Mouse (Mus musculus): ENCODE data around the gene Ptgs1. TPM values are rescaled to one million over a fixed set of nuclear protein-coding genes. Genes with fewer than 3 reads are reported as not detected.

Gene Ptgs1
- polyA plus RNA-seq, 1 experiment from 2014 or later = 7.4 TPM

- H3K27me3 ChIP-seq (replicated peaks) = peaks cover 16% of the 10 kb centered on the region
- no peak overlapping the region for H3K4me3 ChIP-seq (replicated peaks)
- H3K4me1 ChIP-seq = 0 out of 2 replicates have a peak, but pooled peaks cover 9% of the 10 kb centered on the region
- no peak overlapping the region for H3K9ac ChIP-seq (replicated peaks)
- H3K9me3 ChIP-seq (replicated peaks) = no peaks in the 10 kb centered on the region
- H3K36me3 ChIP-seq = no peaks in the 10 kb centered on the region
- H3K4me2 ChIP-seq = no peak overlapping the region
- ATAC-seq (ENCODE audit: low FRiP score) = no peak
- no peak overlapping the region for H3K27ac ChIP-seq (replicated peaks)
Observed at GRCm38 (mm10) chr2:36216546-36216945, 13.7 kb upstream of the Ptgs1 start.

DNA sequence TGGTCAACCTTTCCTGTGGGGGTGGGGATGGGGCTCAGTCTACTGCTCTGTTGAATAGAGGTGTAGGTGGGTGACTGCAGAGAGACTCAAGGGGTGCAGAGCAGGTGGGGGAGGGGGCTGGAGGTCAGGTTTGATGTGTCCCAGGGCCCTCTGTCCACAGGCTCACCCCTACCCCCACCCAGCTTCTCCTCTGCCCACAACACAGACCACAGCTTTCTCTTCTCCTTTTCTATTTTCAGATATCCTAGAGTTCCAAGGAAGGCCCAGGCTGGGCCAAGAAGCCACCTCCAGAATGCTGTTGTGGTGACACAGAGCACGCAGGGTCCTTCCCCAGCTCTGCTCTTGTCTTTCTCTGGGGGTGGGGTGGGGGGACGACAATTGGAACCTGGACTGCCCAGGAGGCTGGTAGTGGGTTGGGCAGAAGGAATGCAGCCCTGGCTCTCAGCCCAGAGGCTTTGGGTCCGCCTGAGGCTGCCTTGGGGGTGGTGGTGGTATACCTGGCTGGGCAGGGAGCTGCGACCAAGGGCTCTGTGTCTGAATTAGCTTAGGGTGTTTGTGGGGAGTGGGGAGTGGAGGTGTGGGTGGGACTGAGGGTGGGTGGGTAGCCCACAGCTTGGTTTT, 13.2 kb upstream of the Ptgs1 start:
- 61% methylated on average over 4 of the region's 4 CpGs for WGBS
- H3K36me3 ChIP-seq = no peaks in the 10 kb centered on the region
- H3K9me3 ChIP-seq (replicated peaks) = no peaks in the 10 kb centered on the region
- ATAC-seq (ENCODE audit: low FRiP score) = no peak
- peaks cover 11% of the 10 kb centered on the region for H3K27me3 ChIP-seq (replicated peaks)
- H3K27ac ChIP-seq (replicated peaks) = no peak overlapping the region
- H3K4me3 ChIP-seq (replicated peaks) = no peak overlapping the region
- 0 out of 2 replicates have a peak, but pooled peaks cover 9% of the 10 kb centered on the region for H3K4me1 ChIP-seq
- H3K9ac ChIP-seq (replicated peaks) = no peak overlapping the region
- H3K4me2 ChIP-seq = no peak overlapping the region

GRCm38 (mm10) chr2:36217692-36218233, 12.5 kb upstream of the Ptgs1 start:
- H3K4me1 ChIP-seq = 0 out of 2 replicates have a peak, but pooled peaks cover 9% of the 10 kb centered on the region
- ATAC-seq (ENCODE audit: low FRiP score) = no peak
- no peak overlapping the region for H3K9ac ChIP-seq (replicated peaks)
- H3K4me3 ChIP-seq (replicated peaks) = no peak overlapping the region
- H3K4me2 ChIP-seq = no peak overlapping the region
- H3K27me3 ChIP-seq (replicated peaks) = 0 out of 2 replicates have a peak, but pooled peaks cover 5% of the 10 kb centered on the region
- 57% methylated on average over 5 of the region's 5 CpGs for WGBS
- H3K27ac ChIP-seq (replicated peaks) = no peak overlapping the region
- no peaks in the 10 kb centered on the region for H3K9me3 ChIP-seq (replicated peaks)
- H3K36me3 ChIP-seq = no peaks in the 10 kb centered on the region

DNA sequence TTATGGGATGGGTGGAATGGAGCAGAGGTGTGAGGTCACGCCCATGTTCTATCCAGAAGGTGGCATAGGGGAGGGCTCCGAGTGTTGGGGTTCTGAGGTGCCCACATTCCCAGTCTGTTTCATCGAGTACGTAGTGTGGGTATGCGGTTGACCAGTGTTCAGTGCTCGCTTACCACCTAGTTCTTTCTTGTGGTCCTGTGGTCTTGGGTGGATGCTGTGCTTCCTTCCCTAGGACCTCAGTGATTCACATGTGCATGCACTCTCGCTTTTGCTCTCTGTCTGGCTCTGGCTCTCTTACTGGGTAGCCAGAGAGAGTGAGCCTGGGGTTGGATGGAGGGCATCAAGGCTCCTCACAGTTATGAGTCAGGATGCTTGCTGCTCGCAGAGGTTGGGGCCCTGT, 10.1 kb upstream of the Ptgs1 start:
- Histone ChIP-seq H3K9me3 (replicated peaks) (no peaks in the 10 kb centered on the region), H3K9ac (replicated peaks) (no peak overlapping the region), H3K4me2 (no peak overlapping the region), H3K4me3 (replicated peaks) (no peak overlapping the region), H3K36me3 (no peaks in the 10 kb centered on the region), H3K27ac (replicated peaks) (no peak overlapping the region), H3K4me1 (no peaks in the 10 kb centered on the region), H3K27me3 (replicated peaks) (0 out of 2 replicates have a peak, but pooled peaks cover 3% of the 10 kb centered on the region)
- ATAC-seq (ENCODE audit: low FRiP score) = no peak
- WGBS = 95% methylated on average over 8 of the region's 8 CpGs

- H3K27me3 ChIP-seq (replicated peaks) = 0 out of 2 replicates have a peak, but pooled peaks cover 3% of the 10 kb centered on the region
- no peak for ATAC-seq (ENCODE audit: low FRiP score)
- H3K4me2 ChIP-seq = no peak overlapping the region
- no peaks in the 10 kb centered on the region for H3K9me3 ChIP-seq (replicated peaks)
- H3K9ac ChIP-seq (replicated peaks) = no peak overlapping the region
- H3K4me1 ChIP-seq = no peaks in the 10 kb centered on the region
- no peak overlapping the region for H3K4me3 ChIP-seq (replicated peaks)
- no peaks in the 10 kb centered on the region for H3K36me3 ChIP-seq
- WGBS = 47% methylated on average over 4 of the region's 4 CpGs
- H3K27ac ChIP-seq (replicated peaks) = no peak overlapping the region
Observed at GRCm38 (mm10) chr2:36220891-36221290, 9.3 kb upstream of the Ptgs1 start.

DNA sequence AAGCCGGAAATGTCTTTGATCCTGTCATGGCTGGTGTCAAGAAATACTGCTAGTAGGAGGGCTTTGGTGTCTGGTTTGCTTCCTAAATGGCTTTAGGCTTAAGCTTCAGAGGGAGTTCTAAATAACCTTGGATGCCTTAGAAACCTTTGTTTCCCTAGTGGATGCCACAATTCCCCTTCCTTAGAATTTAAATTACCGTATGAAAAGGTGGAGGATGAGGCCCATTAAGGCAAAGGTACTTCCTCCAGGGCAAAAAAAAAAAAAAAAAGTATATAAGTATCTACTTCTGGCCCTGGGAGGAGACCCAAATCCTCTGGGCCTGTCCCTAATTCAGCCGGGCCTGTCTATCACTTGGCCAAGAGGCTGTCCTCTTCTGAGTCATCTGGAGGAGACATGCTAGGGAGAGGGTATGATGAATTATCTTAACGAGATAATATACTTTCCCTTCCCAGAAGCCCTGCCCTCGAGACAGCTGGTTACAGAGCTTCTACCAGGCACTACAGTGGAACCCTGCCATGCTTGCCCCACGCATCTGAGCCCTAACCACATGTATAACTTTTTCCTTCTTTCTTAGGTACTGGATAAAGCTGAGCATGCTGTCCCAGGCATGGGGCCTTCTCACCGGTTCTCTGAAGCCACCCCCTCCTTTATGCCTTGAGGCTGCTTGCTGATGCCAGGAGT, 7.9 kb upstream of the Ptgs1 start:
- Histone ChIP-seq H3K27ac (replicated peaks) (no peak overlapping the region), H3K36me3 (no peaks in the 10 kb centered on the region), H3K9ac (replicated peaks) (no peak overlapping the region), H3K27me3 (replicated peaks) (0 out of 2 replicates have a peak, but pooled peaks cover 3% of the 10 kb centered on the region), H3K4me3 (replicated peaks) (no peak overlapping the region), H3K9me3 (replicated peaks) (no peaks in the 10 kb centered on the region), H3K4me1 (no peaks in the 10 kb centered on the region), H3K4me2 (no peak overlapping the region)
- WGBS = 62% methylated on average over 7 of the region's 7 CpGs
- ATAC-seq (ENCODE audit: low FRiP score) = no peak

DNA sequence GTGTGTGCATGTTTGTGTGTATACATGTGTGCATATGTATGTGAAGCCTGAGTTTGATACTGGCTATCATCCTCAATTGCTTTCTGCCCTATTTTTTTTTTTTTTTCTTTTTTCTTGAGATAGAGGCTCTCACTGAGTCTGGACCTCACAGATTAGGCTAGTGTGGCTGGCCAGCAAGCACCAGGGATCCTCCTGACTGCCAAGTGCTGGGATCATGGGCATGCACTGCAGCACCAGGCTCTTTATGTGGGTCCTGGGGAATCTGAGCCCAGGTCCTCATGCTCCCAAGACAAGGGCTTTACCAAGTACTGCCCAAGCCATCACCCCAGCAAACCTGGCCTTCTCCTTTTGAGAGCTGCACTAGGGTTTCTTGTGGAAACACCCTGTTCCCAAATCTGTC, 6.8 kb upstream of the Ptgs1 start:
- Histone ChIP-seq H3K9me3 (replicated peaks) (no peaks in the 10 kb centered on the region), H3K4me1 (no peaks in the 10 kb centered on the region), H3K4me3 (replicated peaks) (no peak overlapping the region), H3K27me3 (replicated peaks) (peaks cover 6% of the 10 kb centered on the region; the same call in 1 of the 2 replicates), H3K9ac (replicated peaks) (no peak overlapping the region), H3K4me2 (no peak overlapping the region), H3K27ac (replicated peaks) (no peak overlapping the region), H3K36me3 (no peaks in the 10 kb centered on the region)
- ATAC-seq (ENCODE audit: low FRiP score) = no peak

- peaks cover 10% of the 10 kb centered on the region; the same call in 1 of the 2 replicates for H3K27me3 ChIP-seq (replicated peaks)
- no peaks in the 10 kb centered on the region for H3K36me3 ChIP-seq
- ATAC-seq (ENCODE audit: low FRiP score) = no peak
- no peak overlapping the region for H3K4me3 ChIP-seq (replicated peaks)
- H3K9me3 ChIP-seq (replicated peaks) = no peaks in the 10 kb centered on the region
- H3K27ac ChIP-seq (replicated peaks) = no peak overlapping the region
- no peaks in the 10 kb centered on the region for H3K4me1 ChIP-seq
- no peak overlapping the region for H3K4me2 ChIP-seq
- H3K9ac ChIP-seq (replicated peaks) = no peak overlapping the region
- 89% methylated on average over 7 of the region's 7 CpGs for WGBS
Observed at GRCm38 (mm10) chr2:36224153-36224552, 6.1 kb upstream of the Ptgs1 start.

GRCm38 (mm10) chr2:36224599-36224998, 5.6 kb upstream of the Ptgs1 start:
- no peaks in the 10 kb centered on the region for H3K9me3 ChIP-seq (replicated peaks)
- peaks cover 12% of the 10 kb centered on the region; the same call in 1 of the 2 replicates for H3K27me3 ChIP-seq (replicated peaks)
- ATAC-seq (ENCODE audit: low FRiP score) = no peak

DNA sequence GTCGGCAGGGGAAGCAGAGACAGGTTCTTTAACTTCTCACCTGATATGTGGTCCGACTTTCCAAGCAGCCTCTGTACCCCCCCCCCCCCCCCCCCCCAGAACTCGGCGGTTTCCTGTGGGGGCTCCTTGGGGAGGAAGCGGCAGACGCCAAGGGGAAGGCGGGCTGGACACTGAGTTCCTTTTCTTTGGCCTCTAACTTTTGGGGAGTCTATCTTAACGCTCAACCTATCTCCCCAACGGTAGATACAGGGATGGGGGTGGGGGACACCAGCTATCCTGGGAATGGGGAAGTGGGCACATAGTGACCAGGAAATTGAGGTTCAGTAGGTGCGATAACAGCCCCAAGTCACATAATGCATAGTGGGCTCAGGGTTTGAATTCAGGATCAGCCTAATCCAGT, 741 bp downstream of the Ptgs1 start:
- no peaks in the 10 kb centered on the region for H3K36me3 ChIP-seq
- H3K27ac ChIP-seq (replicated peaks) = no peak overlapping the region
- H3K4me3 ChIP-seq (replicated peaks) = peak overlapping the region; percentile 40
- 39% methylated on average over 10 of the region's 10 CpGs for WGBS
- peaks cover 21% of the 10 kb centered on the region for H3K27me3 ChIP-seq (replicated peaks)
- H3K9ac ChIP-seq (replicated peaks) = no peak overlapping the region
- H3K4me1 ChIP-seq = peaks cover 18% of the 10 kb centered on the region
- peak overlapping the region; percentile 72 for H3K4me2 ChIP-seq
- no peak for ATAC-seq (ENCODE audit: low FRiP score)
- no peaks in the 10 kb centered on the region for H3K9me3 ChIP-seq (replicated peaks)

More at GRCm38 (mm10) chr2:36224599-36224998, 5.6 kb upstream of the Ptgs1 start:
- Histone ChIP-seq H3K27ac (replicated peaks) (no peak overlapping the region), H3K4me1 (no peaks in the 10 kb centered on the region), H3K4me2 (no peak overlapping the region), H3K9ac (replicated peaks) (no peak overlapping the region), H3K36me3 (no peaks in the 10 kb centered on the region), H3K4me3 (replicated peaks) (no peak overlapping the region)
- WGBS = 30% methylated on average over 2 of the region's 2 CpGs

GRCm38 (mm10) chr2:36234526-36235368, 4.5 kb downstream of the Ptgs1 start:
- Histone ChIP-seq H3K36me3 (no peaks in the 10 kb centered on the region), H3K9me3 (replicated peaks) (no peaks in the 10 kb centered on the region), H3K27me3 (replicated peaks) (peaks cover 12% of the 10 kb centered on the region), H3K27ac (replicated peaks) (no peak overlapping the region), H3K4me3 (replicated peaks) (no peak overlapping the region), H3K9ac (replicated peaks) (no peak overlapping the region), H3K4me1 (peaks cover 19% of the 10 kb centered on the region), H3K4me2 (no peak overlapping the region)
- no peak for ATAC-seq (ENCODE audit: low FRiP score)
- WGBS = 68% methylated on average over 7 of the region's 7 CpGs

Measured in neural tube, embryonic 15.5 days (tissue).